Mouse (Mus musculus) lung, postnatal 4 days (tissue): ENCODE results near the gene Msx2.
A peak's percentile ranks its signal among the peaks of the same experiment; 100 is the strongest.

Experiments used
- DNase-seq, 2 experiments: peaks; one replicate each; pipeline ENCODE4 v3.0.0; 2021

The Msx2 gene

GRCm38 (mm10) chr13:53464441-53465001, 8.4 kb downstream of the Msx2 start:
- no peak for DNase-seq

- no peak for DNase-seq
These were observed 8.9 kb downstream of the Msx2 start for GRCm38 (mm10) chr13:53463946-53464345.

- no peak for DNase-seq
These were observed 9.8 kb downstream of the Msx2 start for GRCm38 (mm10) chr13:53463037-53463436.

- no peak for DNase-seq
These were observed 10.3 kb downstream of the Msx2 start for GRCm38 (mm10) chr13:53462649-53462970.

- DNase-seq, result peak; percentile 21 to 34
These were observed 10.8 kb downstream of the Msx2 start for GRCm38 (mm10) chr13:53461855-53462648.

- no peak for DNase-seq
These were observed 11.5 kb downstream of the Msx2 start for GRCm38 (mm10) chr13:53461346-53461745.

GRCm38 (mm10) chr13:53458766-53459165, 14.1 kb downstream of the Msx2 start:
- DNase-seq, result no peak

GRCm38 (mm10) chr13:53454794-53455672, 17.8 kb downstream of the Msx2 start:
- DNase-seq, result no peak

GRCm38 (mm10) chr13:53453927-53454326, 18.9 kb downstream of the Msx2 start:
- DNase-seq, result no peak

- DNase-seq, result no peak
These were observed 25.3 kb downstream of the Msx2 start for GRCm38 (mm10) chr13:53447609-53448008.

- peak; percentile 35 to 51 for DNase-seq
These were observed 29.3 kb downstream of the Msx2 start for GRCm38 (mm10) chr13:53443602-53444001.

GRCm38 (mm10) chr13:53442168-53442980, 30.5 kb downstream of the Msx2 start:
- DNase-seq, result peak in 1 of 2 experiments; percentile 17

GRCm38 (mm10) chr13:53441307-53442028, 31.4 kb downstream of the Msx2 start:
- no peak for DNase-seq

GRCm38 (mm10) chr13:53439957-53440356, 32.9 kb downstream of the Msx2 start:
- no peak for DNase-seq

GRCm38 (mm10) chr13:53426507-53426906, 46.4 kb downstream of the Msx2 start:
- DNase-seq, result peak; percentile 71 to 85

GRCm38 (mm10) chr13:53421189-53421588, 51.7 kb downstream of the Msx2 start:
- no peak for DNase-seq

- no peak for DNase-seq
These were observed 52.1 kb downstream of the Msx2 start for GRCm38 (mm10) chr13:53420741-53421140.

- DNase-seq, result no peak
These were observed 53.2 kb downstream of the Msx2 start for GRCm38 (mm10) chr13:53419681-53420080.

GRCm38 (mm10) chr13:53417701-53418100, 55.2 kb downstream of the Msx2 start:
- no peak for DNase-seq
